Mouse (Mus musculus) right cerebral cortex, postnatal 25 days (tissue): ENCODE results near the gene Zbtb20.

Experiments used
- DNase-seq: peaks from one replicate; pipeline ENCODE4 v3.0.0; 2022

Gene Zbtb20

GRCm38 (mm10) chr16:43674400-43674799 lies 798.7 kb downstream of the Zbtb20 start:
- no peak for DNase-seq

GRCm38 (mm10) chr16:43687968-43688367 lies 812.3 kb downstream of the Zbtb20 start:
- DNase-seq: no peak

GRCm38 (mm10) chr16:43690211-43690690 lies 814.6 kb downstream of the Zbtb20 start:
- no peak for DNase-seq

- DNase-seq: no peak
Observed at GRCm38 (mm10) chr16:43690912-43691311, 815.2 kb downstream of the Zbtb20 start.

- no peak for DNase-seq
Observed at GRCm38 (mm10) chr16:43691741-43692140, 816.1 kb downstream of the Zbtb20 start.
